Mouse (Mus musculus): ENCODE measurements at regions not wholly inside any gene's neighbourhood (a gene's known extent, or its start where the extent isn't known, plus 50 kb on each side); places are given as distances from the start of the nearest gene placed in this dataset.
"Not testable (repeated sequence)": the region's sequence is repeated elsewhere in the genome, so short reads cannot be mapped to it uniquely, and the experiment has no call there.

- not testable (repeated sequence) for H3K36me3 ChIP-seq; H3K9me3 ChIP-seq; H3K27me3 ChIP-seq (replicated peaks); H3K4me2 ChIP-seq; H3K9ac ChIP-seq; H3K4me3 ChIP-seq
- peaks cover 19% of the 10 kb centered on the region; the same call in 1 of the 2 replicates for H3K4me1 ChIP-seq
- 0% methylated on average over 1 of the region's 2 CpGs for WGBS
- peak; percentile 61; the same call in 1 of the 2 replicates for ATAC-seq (ENCODE audit: extremely low read depth, insufficient number of reproducible peaks, low FRiP score, low TSS enrichment)
- peak overlapping the region; percentile 56 for H3K27ac ChIP-seq (replicated peaks)
Measured at GRCm38 (mm10) chrX:103532620-103533199, 97.7 kb upstream of the Zcchc13 start.

GRCm38 (mm10) chrX:103533306-103533705 lies 97.1 kb upstream of the Zcchc13 start:
- Histone ChIP-seq H3K27me3 (replicated peaks) (no peaks in the 10 kb centered on the region), H3K4me2 (peak overlapping the region; percentile 34), H3K27ac (replicated peaks) (peak overlapping the region; percentile 56), H3K4me1 (peaks cover 19% of the 10 kb centered on the region; the same call in 1 of the 2 replicates), H3K4me3 (no peak overlapping the region), H3K9me3 (no peaks in the 10 kb centered on the region), H3K36me3 (no peaks in the 10 kb centered on the region), H3K9ac (peak overlapping the region; percentile 8; the same call in 1 of the 2 replicates)
- 21% methylated on average over 11 of the region's 11 CpGs for WGBS
- no peak for ATAC-seq (ENCODE audit: extremely low read depth, insufficient number of reproducible peaks, low FRiP score, low TSS enrichment)

- no peaks in the 10 kb centered on the region for H3K9me3 ChIP-seq
- no peak for ATAC-seq (ENCODE audit: extremely low read depth, insufficient number of reproducible peaks, low FRiP score, low TSS enrichment)
- peaks cover 19% of the 10 kb centered on the region; the same call in 1 of the 2 replicates for H3K4me1 ChIP-seq
- no peak overlapping the region for H3K9ac ChIP-seq
- no peak overlapping the region for H3K4me3 ChIP-seq
- WGBS = 39% methylated on average over 1 of the region's 1 CpGs
- H3K4me2 ChIP-seq = no peak overlapping the region
- H3K27me3 ChIP-seq (replicated peaks) = peaks cover under 1% of the 10 kb centered on the region; the same call in 1 of the 2 replicates
- no peak overlapping the region for H3K27ac ChIP-seq (replicated peaks)
- no peaks in the 10 kb centered on the region for H3K36me3 ChIP-seq
Measured at GRCm38 (mm10) chrX:103533831-103534230, 96.6 kb upstream of the Zcchc13 start.

GRCm38 (mm10) chrX:103546490-103547202 lies 83.7 kb upstream of the Zcchc13 start:
- no peak overlapping the region for H3K4me3 ChIP-seq
- ATAC-seq (ENCODE audit: extremely low read depth, insufficient number of reproducible peaks, low FRiP score, low TSS enrichment) = no peak
- peaks cover 10% of the 10 kb centered on the region for H3K4me1 ChIP-seq
- H3K4me2 ChIP-seq = no peak overlapping the region
- 68% methylated on average over 5 of the region's 5 CpGs for WGBS
- no peaks in the 10 kb centered on the region for H3K36me3 ChIP-seq
- no peaks in the 10 kb centered on the region for H3K9me3 ChIP-seq
- H3K27ac ChIP-seq (replicated peaks) = no peak overlapping the region
- H3K9ac ChIP-seq = no peak overlapping the region
- no peaks in the 10 kb centered on the region for H3K27me3 ChIP-seq (replicated peaks)

GRCm38 (mm10) chrX:103551304-103551703 lies 79.1 kb upstream of the Zcchc13 start:
- Histone ChIP-seq H3K36me3 (no peaks in the 10 kb centered on the region), H3K27me3 (replicated peaks) (no peaks in the 10 kb centered on the region), H3K9ac (no peak overlapping the region), H3K4me3 (no peak overlapping the region), H3K4me1 (peaks cover 24% of the 10 kb centered on the region), H3K9me3 (no peaks in the 10 kb centered on the region), H3K27ac (replicated peaks) (peak overlapping the region; percentile 45; the same call in 1 of the 2 replicates), H3K4me2 (no peak overlapping the region)
- WGBS = 69% methylated on average over 14 of the region's 14 CpGs
- 0 out of 2 replicates have a peak, but pooled peaks have one; percentile 18 for ATAC-seq (ENCODE audit: extremely low read depth, insufficient number of reproducible peaks, low FRiP score, low TSS enrichment)

GRCm38 (mm10) chrX:103553196-103553595 lies 77.2 kb upstream of the Zcchc13 start:
- H3K4me3 ChIP-seq = no peak overlapping the region
- H3K4me2 ChIP-seq = no peak overlapping the region
- ATAC-seq (ENCODE audit: extremely low read depth, insufficient number of reproducible peaks, low FRiP score, low TSS enrichment) = no peak
- no peak overlapping the region for H3K27ac ChIP-seq (replicated peaks)
- no peaks in the 10 kb centered on the region for H3K9me3 ChIP-seq
- H3K27me3 ChIP-seq (replicated peaks) = no peaks in the 10 kb centered on the region
- H3K9ac ChIP-seq = no peak overlapping the region
- H3K36me3 ChIP-seq = no peaks in the 10 kb centered on the region
- WGBS = 91% methylated on average over 3 of the region's 3 CpGs
- peaks cover 38% of the 10 kb centered on the region for H3K4me1 ChIP-seq

- H3K4me2 ChIP-seq = no peak overlapping the region
- no peak overlapping the region for H3K27ac ChIP-seq (replicated peaks)
- H3K27me3 ChIP-seq (replicated peaks) = no peaks in the 10 kb centered on the region
- WGBS = 77% methylated on average over 3 of the region's 3 CpGs
- no peaks in the 10 kb centered on the region for H3K9me3 ChIP-seq
- no peaks in the 10 kb centered on the region for H3K36me3 ChIP-seq
- H3K9ac ChIP-seq = no peak overlapping the region
- H3K4me1 ChIP-seq = peaks cover 38% of the 10 kb centered on the region
- no peak for ATAC-seq (ENCODE audit: extremely low read depth, insufficient number of reproducible peaks, low FRiP score, low TSS enrichment)
- H3K4me3 ChIP-seq = no peak overlapping the region
Measured at GRCm38 (mm10) chrX:103553605-103554004, 76.8 kb upstream of the Zcchc13 start.

- WGBS = 38% methylated on average over 4 of the region's 5 CpGs
- H3K4me3 ChIP-seq; H3K4me2 ChIP-seq; H3K9me3 ChIP-seq; H3K27me3 ChIP-seq (replicated peaks); H3K36me3 ChIP-seq; H3K9ac ChIP-seq: not testable (repeated sequence)
- peak; percentile 51; the same call in 1 of the 2 replicates for ATAC-seq (ENCODE audit: extremely low read depth, insufficient number of reproducible peaks, low FRiP score, low TSS enrichment)
- Histone ChIP-seq H3K27ac (replicated peaks) (peak overlapping the region; percentile 77), H3K4me1 (peaks cover 38% of the 10 kb centered on the region)
Measured at GRCm38 (mm10) chrX:103555041-103555986, 75.1 kb upstream of the Zcchc13 start.

GRCm38 (mm10) chrX:103556046-103556445 lies 74.3 kb upstream of the Zcchc13 start:
- 0 out of 2 replicates have a peak, but pooled peaks have one; percentile 22 for ATAC-seq (ENCODE audit: extremely low read depth, insufficient number of reproducible peaks, low FRiP score, low TSS enrichment)
- peak overlapping the region; percentile 37; the same call in 1 of the 2 replicates for H3K9ac ChIP-seq
- WGBS = 59% methylated on average over 4 of the region's 4 CpGs
- H3K27me3 ChIP-seq (replicated peaks) = no peaks in the 10 kb centered on the region
- no peak overlapping the region for H3K4me3 ChIP-seq
- H3K27ac ChIP-seq (replicated peaks) = peak overlapping the region; percentile 77
- H3K4me1 ChIP-seq = peaks cover 34% of the 10 kb centered on the region
- H3K36me3 ChIP-seq = no peaks in the 10 kb centered on the region
- H3K4me2 ChIP-seq = no peak overlapping the region
- H3K9me3 ChIP-seq = no peaks in the 10 kb centered on the region

GRCm38 (mm10) chrX:103556681-103557490 lies 73.5 kb upstream of the Zcchc13 start:
- Histone ChIP-seq H3K36me3 (peaks cover 4% of the 10 kb centered on the region; the same call in 1 of the 2 replicates), H3K9me3 (no peaks in the 10 kb centered on the region), H3K9ac (no peak overlapping the region), H3K27ac (replicated peaks) (peak overlapping the region; percentile 77), H3K4me2 (no peak overlapping the region), H3K27me3 (replicated peaks) (no peaks in the 10 kb centered on the region), H3K4me1 (peaks cover 26% of the 10 kb centered on the region), H3K4me3 (no peak overlapping the region)
- ATAC-seq (ENCODE audit: extremely low read depth, insufficient number of reproducible peaks, low FRiP score, low TSS enrichment) = no peak
- WGBS = 35% methylated on average over 7 of the region's 7 CpGs
